Mouse (Mus musculus): ENCODE measurements around the gene Faap100. TPM values are rescaled to one million over a fixed set of nuclear protein-coding genes. Genes with fewer than 3 reads are reported as not detected.
"Not testable (repeated sequence)": the region's sequence is repeated elsewhere in the genome, so short reads cannot be mapped to it uniquely, and the experiment has no call there.

Gene Faap100
- 32.5 and 35.9 TPM in 2 replicates for polyA plus RNA-seq (2016; fragmentation: Nextera tagmentation; extraction: Ambion mirVana)

DNA sequence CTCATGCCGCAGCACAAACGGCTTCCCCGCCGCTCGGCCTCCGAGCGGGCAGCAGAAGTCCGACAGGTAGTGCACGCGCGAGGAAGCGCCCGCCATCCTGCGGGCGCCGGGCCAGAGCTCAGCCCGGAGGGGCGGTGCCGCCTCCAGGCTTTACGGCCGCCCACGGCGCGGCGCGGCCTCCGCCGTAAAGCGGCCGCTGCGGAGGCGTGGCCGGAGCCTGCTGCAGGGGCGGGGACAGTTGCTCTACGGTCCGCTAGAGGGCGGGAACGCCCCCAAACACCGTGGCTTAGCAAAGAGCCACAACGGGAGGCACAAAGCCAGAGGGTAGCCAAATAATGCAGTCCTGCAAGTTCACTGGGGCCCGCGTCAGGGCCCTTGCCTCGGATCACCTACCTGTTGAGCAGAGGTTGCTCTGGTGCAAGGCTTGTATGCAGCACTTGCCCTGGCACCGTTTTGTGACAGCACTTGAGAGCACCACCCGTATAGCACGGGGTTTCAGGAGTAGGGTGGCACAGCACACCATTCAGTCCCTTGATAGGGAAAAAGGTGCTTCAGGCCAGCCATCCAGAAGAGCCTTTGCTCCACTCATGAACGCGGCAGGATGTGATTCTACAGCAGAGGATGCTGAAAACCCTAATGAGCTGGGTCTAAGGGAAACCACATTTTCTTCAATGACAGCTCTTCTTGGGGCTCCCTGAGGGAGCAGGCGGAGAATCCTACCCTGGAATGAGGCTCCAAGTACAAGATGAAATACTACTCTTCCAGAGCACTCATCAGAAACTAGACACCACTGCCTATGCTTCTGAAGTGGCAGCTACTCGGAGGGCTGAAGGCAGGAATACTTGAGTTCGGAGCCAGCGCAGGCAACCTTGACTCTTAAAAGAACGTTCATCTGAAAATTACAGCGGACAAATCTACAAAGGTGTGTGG lies at the start of gene Faap100:
Gene Faap100, minus strand, starts transcription at position 154 of the 930 bp plus-strand sequence.
- 9% methylated on average over 54 of the region's 54 CpGs for WGBS
- peak; percentile 93 for DNase-seq (ENCODE audit: low spot score)
- Histone ChIP-seq H3K9me3 (no peaks in the 10 kb centered on the region), H3K4me1 (peaks cover 45% of the 10 kb centered on the region), H3K27ac (peak within 1 kb of the TSS; percentile 84), H3K36me3 (peaks cover 77% of the 10 kb centered on the region), H3K27me3 (ENCODE audit: insufficient read depth, poor library complexity, severe bottlenecking) (no peaks in the 10 kb centered on the region), H3K4me3 (peak within 1 kb of the TSS; percentile 90)

DNA sequence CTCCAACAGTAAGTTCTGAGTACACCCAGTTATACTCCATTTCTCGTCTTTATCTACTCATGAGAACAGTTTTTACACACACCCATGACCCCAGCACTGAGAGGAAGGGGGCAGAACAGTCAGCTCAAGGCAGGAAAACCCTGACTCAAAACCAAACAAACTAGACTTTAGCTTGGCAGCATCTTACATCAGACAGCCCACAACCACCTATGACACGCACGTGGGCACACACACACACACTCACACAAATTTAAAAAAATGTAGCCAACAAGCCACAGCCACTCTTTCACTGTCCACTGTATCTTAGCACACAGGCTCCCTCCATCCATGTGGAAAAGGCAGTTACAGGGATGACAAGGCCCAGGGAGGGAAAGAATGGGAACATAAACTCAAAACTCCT lies 48.2 kb upstream of the Faap100 start:
- Histone ChIP-seq H3K27ac (no peak overlapping the region), H3K9me3 (no peaks in the 10 kb centered on the region), H3K36me3 (peaks cover 88% of the 10 kb centered on the region), H3K27me3 (ENCODE audit: insufficient read depth, poor library complexity, severe bottlenecking) (no peaks in the 10 kb centered on the region), H3K4me1 (0 out of 2 replicates have a peak, but pooled peaks cover 5% of the 10 kb centered on the region), H3K4me3 (no peak overlapping the region)
- DNase-seq (ENCODE audit: low spot score): no peak
- 87% methylated on average over 3 of the region's 3 CpGs for WGBS

DNA sequence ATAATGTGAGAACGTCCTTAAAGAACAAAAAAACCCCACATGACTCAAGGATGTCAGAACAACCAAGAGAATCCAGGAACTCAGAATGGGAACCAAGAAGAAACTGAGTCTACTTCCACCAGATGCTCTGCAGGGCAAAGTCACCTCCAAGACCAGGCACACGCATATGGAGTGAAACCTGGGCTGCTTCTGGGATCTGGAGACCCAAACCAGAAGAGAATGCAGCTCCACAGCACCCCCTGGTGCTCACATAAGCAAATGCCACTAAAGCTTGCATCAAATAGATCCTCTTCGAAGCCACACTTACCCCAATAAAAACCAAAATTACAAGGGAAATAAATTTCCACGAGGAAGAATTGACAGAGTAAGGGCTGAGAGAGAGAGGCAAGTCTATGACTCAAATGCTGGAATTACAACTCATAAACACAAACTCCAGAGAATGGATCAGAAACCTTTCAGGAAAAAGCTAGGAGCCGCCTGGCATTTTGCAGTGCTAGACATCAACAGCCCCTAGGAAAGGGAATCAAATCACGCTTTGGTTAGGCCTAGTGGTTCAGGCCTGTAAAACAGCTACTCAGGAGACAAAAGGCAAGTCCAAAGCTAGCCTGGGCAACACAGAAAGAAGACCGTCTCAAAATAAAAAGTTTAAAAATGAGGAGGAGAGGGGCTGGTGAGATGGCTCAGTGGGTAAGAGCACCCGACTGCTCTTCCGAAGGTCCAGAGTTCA lies 45.2 kb upstream of the Faap100 start:
- WGBS: 74% methylated on average over 9 of the region's 9 CpGs
- Histone ChIP-seq H3K27ac (peak overlapping the region; percentile 47; the same call in 1 of the 2 replicates), H3K27me3 (ENCODE audit: insufficient read depth, poor library complexity, severe bottlenecking) (no peaks in the 10 kb centered on the region), H3K4me1 (0 out of 2 replicates have a peak, but pooled peaks cover 5% of the 10 kb centered on the region), H3K36me3 (peaks cover 90% of the 10 kb centered on the region), H3K4me3 (no peak overlapping the region), H3K9me3 (no peaks in the 10 kb centered on the region)
- no peak for DNase-seq (ENCODE audit: low spot score)

DNA sequence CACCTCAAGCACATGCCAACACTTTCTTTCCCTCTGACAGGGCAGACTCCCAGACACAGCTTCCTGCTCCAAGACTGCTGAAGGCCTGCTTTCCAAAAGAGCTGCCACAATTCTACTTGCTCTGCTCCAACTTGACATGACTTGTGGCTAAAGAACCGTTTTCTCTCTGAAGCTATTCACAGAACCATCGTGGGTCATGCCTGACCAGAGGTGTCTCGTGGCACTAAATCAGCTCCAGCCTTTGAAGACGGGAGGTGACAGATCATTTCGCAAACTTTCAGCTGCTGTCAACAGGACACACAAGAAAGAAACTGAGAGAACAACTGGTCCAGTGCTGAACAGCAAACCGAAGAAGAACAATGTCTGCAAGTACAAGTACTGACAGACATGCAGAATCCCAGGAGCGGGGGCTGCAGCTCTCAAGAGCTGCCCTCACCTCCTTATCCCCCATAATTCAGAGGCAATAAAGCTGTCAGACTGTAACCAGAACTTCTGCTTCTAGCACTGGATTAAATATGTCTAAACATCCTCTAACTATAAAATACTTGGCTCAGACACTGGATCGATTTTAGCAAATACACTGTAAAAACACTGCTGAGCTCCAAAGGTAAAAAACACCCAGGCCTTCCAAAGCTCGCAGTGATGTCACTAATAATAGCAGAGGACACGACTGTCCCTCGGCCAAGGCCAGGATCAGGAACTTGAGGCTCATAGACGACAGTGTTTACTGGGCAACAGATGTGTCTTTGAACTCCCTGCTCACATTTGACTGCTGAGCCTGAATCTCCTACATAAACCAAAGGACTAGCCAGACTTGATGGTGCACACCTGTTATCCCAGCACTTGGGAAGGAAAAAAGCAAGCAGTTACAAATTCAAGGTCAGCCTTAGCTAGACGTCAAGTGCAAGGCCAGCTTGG lies 44.3 kb upstream of the Faap100 start:
- Histone ChIP-seq H3K36me3 (peaks cover 90% of the 10 kb centered on the region), H3K9me3 (no peaks in the 10 kb centered on the region), H3K27ac (peak overlapping the region; percentile 47; the same call in 1 of the 2 replicates), H3K4me1 (0 out of 2 replicates have a peak, but pooled peaks cover 5% of the 10 kb centered on the region), H3K27me3 (ENCODE audit: insufficient read depth, poor library complexity, severe bottlenecking) (no peaks in the 10 kb centered on the region), H3K4me3 (no peak overlapping the region)
- no peak for DNase-seq (ENCODE audit: low spot score)
- WGBS: 83% methylated on average over 13 of the region's 13 CpGs

DNA sequence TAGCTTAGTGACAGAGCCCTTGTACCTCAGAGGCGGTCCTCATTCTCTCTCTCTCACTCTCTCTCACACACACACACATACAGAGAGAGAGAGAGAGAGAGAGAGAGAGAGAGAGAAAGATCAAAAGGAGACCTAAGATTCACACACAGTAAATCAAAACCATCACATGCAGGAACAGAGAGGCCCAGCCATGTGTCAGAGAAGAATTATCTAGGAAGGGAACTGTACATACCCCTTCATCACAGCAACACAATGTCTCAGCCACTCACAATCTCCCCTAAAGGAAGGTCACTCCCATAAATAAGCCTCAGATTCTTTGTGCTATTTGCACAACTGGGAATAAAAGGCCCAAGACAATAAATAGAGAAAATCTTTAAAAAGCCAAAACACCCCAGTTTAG lies 40.0 kb upstream of the Faap100 start:
- Histone ChIP-seq H3K27me3 (ENCODE audit: insufficient read depth, poor library complexity, severe bottlenecking) (no peaks in the 10 kb centered on the region), H3K36me3 (peaks cover 96% of the 10 kb centered on the region)

DNA sequence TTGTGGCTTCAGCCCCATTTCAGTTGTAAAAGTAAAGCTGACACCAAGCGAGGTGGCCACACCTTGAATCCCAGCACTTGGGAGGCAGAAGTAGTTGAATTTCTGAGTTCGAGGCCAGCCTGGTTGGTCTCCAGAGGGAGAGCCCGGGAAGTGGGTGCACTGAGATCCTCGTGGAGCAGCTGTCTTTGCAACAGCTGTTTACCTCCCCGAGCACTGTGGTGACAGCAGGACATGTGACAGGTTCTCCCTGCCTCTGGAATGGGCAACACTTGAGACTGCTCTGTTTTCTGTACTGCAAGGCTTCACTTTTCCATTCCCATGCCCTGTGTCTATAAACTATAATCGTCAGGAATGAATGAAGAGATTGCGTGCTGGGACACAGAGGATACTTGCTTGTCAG lies 39.3 kb upstream of the Faap100 start:
- no peak for DNase-seq (ENCODE audit: low spot score)
- Histone ChIP-seq H3K27me3 (ENCODE audit: insufficient read depth, poor library complexity, severe bottlenecking) (no peaks in the 10 kb centered on the region), H3K9me3 (no peaks in the 10 kb centered on the region), H3K27ac (no peak overlapping the region), H3K36me3 (peaks cover 96% of the 10 kb centered on the region), H3K4me3 (no peak overlapping the region), H3K4me1 (no peaks in the 10 kb centered on the region)
- WGBS: 88% methylated on average over 7 of the region's 7 CpGs

More for the DNA sequence above, 40.0 kb upstream of the Faap100 start:
- H3K4me1 ChIP-seq: 0 out of 2 replicates have a peak, but pooled peaks cover 4% of the 10 kb centered on the region
- no peak overlapping the region for H3K4me3 ChIP-seq
- no peaks in the 10 kb centered on the region for H3K9me3 ChIP-seq
- WGBS: 95% methylated on average over 1 of the region's 1 CpGs
- no peak overlapping the region for H3K27ac ChIP-seq
- DNase-seq (ENCODE audit: low spot score): no peak

DNA sequence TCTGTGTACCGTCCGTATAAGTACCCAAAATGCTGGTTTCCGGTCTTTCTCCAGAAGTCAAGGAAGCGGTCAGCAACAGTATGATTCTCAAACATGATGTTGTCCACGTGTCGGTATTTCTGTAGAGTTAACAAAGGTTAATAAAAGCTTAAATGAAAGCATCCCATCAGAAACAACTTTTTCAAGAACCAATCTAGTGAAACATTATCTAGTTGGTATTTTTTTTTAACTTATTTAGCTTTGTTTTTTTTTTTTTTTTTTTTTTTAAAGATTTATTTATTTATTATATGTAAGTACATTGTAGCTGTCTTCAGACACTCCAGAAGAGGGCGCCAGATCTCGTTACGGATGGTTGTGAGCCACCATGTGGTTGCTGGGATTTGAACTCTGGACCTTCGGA lies 35.1 kb upstream of the Faap100 start:
- WGBS: 93% methylated on average over 9 of the region's 10 CpGs
- H3K36me3 ChIP-seq: peaks cover 97% of the 10 kb centered on the region
- DNase-seq (ENCODE audit: low spot score): not testable (repeated sequence)

DNA sequence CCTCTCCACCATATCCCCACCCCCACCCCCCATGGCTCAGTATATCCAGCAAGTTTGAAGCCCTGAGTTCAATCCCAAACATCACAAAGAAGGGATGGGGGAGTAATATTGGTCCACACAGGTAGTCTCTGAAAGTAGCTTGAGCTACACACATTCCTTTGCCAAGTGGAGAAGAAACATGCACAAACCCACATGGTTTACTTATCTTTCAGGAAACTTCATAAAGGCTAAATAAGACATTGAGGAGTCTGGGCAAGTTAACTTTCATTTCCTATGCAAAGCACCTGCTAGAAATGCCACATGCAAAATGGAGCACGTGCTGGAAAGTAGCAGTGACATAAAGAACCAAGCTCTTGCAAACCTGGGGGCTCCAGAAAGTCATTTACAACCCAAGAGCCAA lies 27.9 kb upstream of the Faap100 start:
- 71% methylated on average over 1 of the region's 1 CpGs for WGBS
- no peaks in the 10 kb centered on the region for H3K9me3 ChIP-seq
- no peak overlapping the region for H3K4me3 ChIP-seq
- no peaks in the 10 kb centered on the region for H3K27me3 ChIP-seq (ENCODE audit: insufficient read depth, poor library complexity, severe bottlenecking)
- no peak overlapping the region for H3K27ac ChIP-seq
- H3K36me3 ChIP-seq: peaks cover 97% of the 10 kb centered on the region
- no peaks in the 10 kb centered on the region for H3K4me1 ChIP-seq
- DNase-seq (ENCODE audit: low spot score): no peak

More for the DNA sequence above, 35.1 kb upstream of the Faap100 start:
- H3K4me1 ChIP-seq; H3K4me3 ChIP-seq; H3K9me3 ChIP-seq; H3K27ac ChIP-seq; H3K27me3 ChIP-seq (ENCODE audit: insufficient read depth, poor library complexity, severe bottlenecking): not testable (repeated sequence)

DNA sequence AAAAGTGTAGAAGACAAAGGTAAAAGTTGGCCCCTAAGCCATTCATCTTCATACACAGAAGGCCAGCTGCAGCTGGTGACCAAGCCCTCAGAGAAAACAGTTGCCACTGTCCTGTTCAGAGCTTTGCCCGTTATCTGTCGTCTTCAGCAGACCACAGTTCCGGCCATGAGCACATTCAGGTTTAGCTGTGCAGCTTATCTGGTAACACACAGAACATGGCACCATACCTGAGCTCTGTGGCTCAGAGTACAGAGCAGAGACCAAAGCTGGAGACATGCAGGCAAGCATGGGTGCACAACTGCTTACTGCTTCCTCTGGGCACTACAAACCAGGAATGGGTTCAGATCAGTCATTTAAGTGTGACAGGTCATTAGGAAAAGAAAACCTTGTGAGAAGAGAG lies 27.3 kb upstream of the Faap100 start:
- peak; percentile 84 for DNase-seq (ENCODE audit: low spot score)
- 86% methylated on average over 3 of the region's 3 CpGs for WGBS
- peaks cover 97% of the 10 kb centered on the region for H3K36me3 ChIP-seq

DNA sequence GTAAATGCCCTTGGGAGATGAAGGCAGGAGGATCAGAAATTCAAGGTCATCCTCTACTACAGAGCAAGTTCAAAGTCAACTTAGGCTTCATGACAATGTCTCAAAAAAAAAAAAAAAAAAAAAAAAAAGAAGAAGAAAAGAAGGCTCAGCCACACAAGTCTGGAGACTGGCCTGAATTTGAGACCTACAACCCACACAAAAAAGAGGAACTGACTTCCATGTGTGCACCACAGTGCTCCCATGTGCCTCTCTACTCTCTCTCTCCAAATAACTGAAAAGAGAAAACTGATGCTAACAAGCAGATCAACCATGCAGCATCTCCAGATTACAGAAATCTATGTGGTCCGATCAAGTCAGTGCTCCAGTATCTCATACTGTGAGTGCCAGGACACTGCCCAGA lies 26.2 kb upstream of the Faap100 start:
- no peaks in the 10 kb centered on the region for H3K27me3 ChIP-seq (ENCODE audit: insufficient read depth, poor library complexity, severe bottlenecking)
- H3K4me1 ChIP-seq: no peaks in the 10 kb centered on the region
- H3K36me3 ChIP-seq: peaks cover 97% of the 10 kb centered on the region
- H3K4me3 ChIP-seq: no peak overlapping the region
- DNase-seq (ENCODE audit: low spot score): no peak
- H3K27ac ChIP-seq: no peak overlapping the region
- no peaks in the 10 kb centered on the region for H3K9me3 ChIP-seq
- 96% methylated on average over 1 of the region's 1 CpGs for WGBS

More for the DNA sequence above, 27.3 kb upstream of the Faap100 start:
- Histone ChIP-seq H3K4me3 (no peak overlapping the region), H3K27ac (no peak overlapping the region), H3K9me3 (no peaks in the 10 kb centered on the region), H3K27me3 (ENCODE audit: insufficient read depth, poor library complexity, severe bottlenecking) (no peaks in the 10 kb centered on the region), H3K4me1 (no peaks in the 10 kb centered on the region)

DNA sequence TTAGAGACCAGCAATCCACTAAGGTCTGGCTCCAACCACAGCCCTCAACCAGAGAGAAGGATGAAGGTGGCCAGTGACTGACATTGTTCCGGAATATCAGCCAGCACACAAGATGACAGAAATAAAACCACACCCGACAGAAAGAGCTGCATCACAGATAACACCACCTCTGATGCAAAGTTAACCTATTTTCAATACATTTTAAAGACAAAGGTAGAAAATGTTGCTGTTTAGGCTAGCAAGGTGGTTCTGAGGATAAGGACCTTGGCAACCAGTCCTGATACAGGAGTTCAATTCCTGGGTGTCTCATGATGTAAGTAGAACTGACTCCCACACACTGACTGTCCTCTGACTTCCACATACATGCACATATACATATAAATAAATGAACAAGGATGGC lies 20.8 kb upstream of the Faap100 start:
- DNase-seq (ENCODE audit: low spot score): no peak
- no peaks in the 10 kb centered on the region for H3K9me3 ChIP-seq
- H3K36me3 ChIP-seq: peaks cover 93% of the 10 kb centered on the region
- H3K27me3 ChIP-seq (ENCODE audit: insufficient read depth, poor library complexity, severe bottlenecking): no peaks in the 10 kb centered on the region
- H3K4me3 ChIP-seq: no peak overlapping the region
- no peak overlapping the region for H3K27ac ChIP-seq
- no peaks in the 10 kb centered on the region for H3K4me1 ChIP-seq
- WGBS: 84% methylated on average over 2 of the region's 2 CpGs

DNA sequence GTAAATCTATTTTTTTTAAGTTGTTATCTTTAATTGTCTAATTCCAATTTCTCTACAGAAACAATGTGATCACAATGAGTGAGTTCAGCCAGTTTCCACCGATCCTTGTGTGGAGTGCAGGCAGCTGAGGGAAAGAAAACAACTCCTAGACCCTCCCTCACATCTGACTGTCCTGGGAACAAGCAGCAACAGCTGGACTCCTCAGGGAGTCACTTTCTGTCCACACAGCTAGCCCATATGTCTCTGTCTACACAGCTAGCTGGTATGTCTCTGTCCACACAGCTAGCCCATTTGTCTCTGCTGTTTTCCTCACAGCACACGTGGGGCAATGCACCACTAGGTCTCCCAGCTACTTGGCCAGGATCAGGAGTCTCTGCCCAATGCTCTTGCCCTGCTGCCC lies 19.0 kb upstream of the Faap100 start:
- no peak for DNase-seq (ENCODE audit: low spot score)
- Histone ChIP-seq H3K4me3 (no peak overlapping the region), H3K4me1 (no peaks in the 10 kb centered on the region), H3K9me3 (no peaks in the 10 kb centered on the region), H3K27me3 (ENCODE audit: insufficient read depth, poor library complexity, severe bottlenecking) (no peaks in the 10 kb centered on the region), H3K36me3 (peaks cover 92% of the 10 kb centered on the region), H3K27ac (no peak overlapping the region)
- WGBS: 85% methylated on average over 2 of the region's 2 CpGs
